Mouse (Mus musculus) bone marrow, adult 2 months (tissue): Measurements from ENCODE around the gene Hoxa10.

Source experiments
- CTCF ChIP-seq: fragments of 200-500 bp; IDR thresholded peaks from 2 replicates; pipeline ENCODE4 v1.5.1; 2011; ENCODE audit warnings: low read length, control low read depth; ENCODE audit not compliant: control insufficient read depth, insufficient read depth
- POLR2A ChIP-seq: fragments of 200-500 bp; IDR thresholded peaks from 2 replicates; pipeline ENCODE4 v1.6.1; 2011; ENCODE audit warnings: low read depth, mild to moderate bottlenecking, control low read depth, low read length, borderline replicate concordance; ENCODE audit not compliant: control insufficient read depth

DNA sequence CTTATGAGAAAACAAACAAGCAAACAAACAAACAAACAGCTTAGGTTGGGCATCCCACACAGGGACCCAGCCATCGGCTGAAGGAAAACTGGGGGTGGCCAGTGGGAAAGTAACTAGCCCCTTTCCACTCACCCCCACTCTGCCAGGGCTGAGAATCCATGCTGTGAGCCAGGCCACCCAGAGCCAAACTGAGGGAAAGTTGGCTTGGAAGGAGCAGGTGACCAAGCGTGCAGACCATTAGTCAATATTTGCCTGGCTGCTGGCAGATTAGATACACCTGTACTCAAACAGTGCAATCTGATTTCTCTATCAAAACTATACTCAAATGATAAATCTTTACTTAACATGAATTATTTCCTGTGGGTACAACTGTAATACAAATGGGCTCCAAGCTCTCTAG lies 58.6 kb downstream of the Hoxa10 start:
- no peak for TF ChIP-seq CTCF
- no peak for TF ChIP-seq POLR2A
